Comparison of ENCODE assay signal across 17 mouse cellular contexts in genomic region chr14:31191936-31192335, GRCm38 (mm10). TPM values are rescaled to one million over a fixed set of nuclear protein-coding genes. Genes with fewer than 3 reads are reported as not detected.
DNase-seq lines count a peak whose midpoint lies in the region; ATAC-seq and TF ChIP-seq lines count a peak whose summit lies in the region.
"Had no signal": no experiment of that assay in that cellular context is flagged by ENCODE, and none has a peak within 500 bp of the region (broad histone marks: within the 10 kb centered on the region; RNA-seq: fewer than 3 reads in every experiment).

No protein-coding gene starts in this region.

- no peak for TF ChIP-seq POLR2A in myocyte (IDR thresholded peaks at IDR 0.05; ENCODE audit: insufficient read length, low read depth)

- no peak for TF ChIP-seq CTCF in lung, postnatal 0 days (IDR thresholded peaks at IDR 0.05)

- peaks cover 23% of the 10 kb centered on the region; the same call in 1 of the 2 replicates for H3K4me1 ChIP-seq in lung, postnatal 0 days (ENCODE audit: insufficient read depth, low read depth, low read length)

- H3K79me2 ChIP-seq in myocyte (ENCODE audit: control insufficient read depth, insufficient read depth) = peaks cover 46% of the 10 kb centered on the region

- DNase-seq in cerebellum, postnatal 14 days = peak; percentile 69 to 73
- DNase-seq in cerebellum, adult 11 months = no peak
- DNase-seq in heart, postnatal 4 days = peak; percentile 54
- DNase-seq in heart, adult 11 months = no peak
- peak; percentile 39 for DNase-seq in lung, postnatal 0 days (ENCODE audit: low spot score)
- no peak for DNase-seq in lung, postnatal 10 days
- DNase-seq in thymus, postnatal 10 days (ENCODE audit: low spot score in 2 of 2) = no peak
- DNase-seq: gastrocnemius, postnatal 36 days; kidney, adult 2 months; kidney, postnatal 14 days; thymus, postnatal 36 days had no signal

- H3K4me3 ChIP-seq in lung, postnatal 0 days (ENCODE audit: low read depth, low read length) = no peak overlapping the region
- H3K4me3 ChIP-seq in myocyte = no peak overlapping the region
- H3K4me3 ChIP-seq: forebrain, embryonic 15.5 days; limb, embryonic 15.5 days; midbrain, embryonic 13.5 days had no signal

- 33% methylated on average over 2 of the region's 2 CpGs for WGBS in lung, postnatal 0 days

- no peaks in the 10 kb centered on the region for H3K9me3 ChIP-seq in lung, postnatal 0 days (ENCODE audit: low read length)
- H3K9me3 ChIP-seq: forebrain, embryonic 15.5 days; limb, embryonic 15.5 days; midbrain, embryonic 13.5 days had no signal

- ATAC-seq in lung, postnatal 0 days = no peak
- ATAC-seq: forebrain, embryonic 15.5 days; hindbrain, embryonic 16.5 days; midbrain, embryonic 13.5 days had no signal

- peaks cover 38% of the 10 kb centered on the region for H3K36me3 ChIP-seq in lung, postnatal 0 days (ENCODE audit: insufficient read depth, low read length)
- peaks cover 79% of the 10 kb centered on the region for H3K36me3 ChIP-seq in myocyte (ENCODE audit: control insufficient read depth, insufficient read depth)

- no peak overlapping the region for H3K27ac ChIP-seq in lung, postnatal 0 days (ENCODE audit: low read length)
- H3K27ac ChIP-seq: forebrain, embryonic 15.5 days; limb, embryonic 15.5 days; midbrain, embryonic 13.5 days had no signal

- H3ac ChIP-seq in myocyte (ENCODE audit: control insufficient read depth, insufficient read length) = no peak overlapping the region

- TF ChIP-seq EP300 in lung, postnatal 0 days (IDR thresholded peaks at IDR 0.05) = no peak

- no peak overlapping the region for H3K4me2 ChIP-seq in lung, postnatal 0 days (replicated peaks; ENCODE audit: low read depth, low read length)
- H3K4me2 ChIP-seq in myocyte (ENCODE audit: low read depth) = no peak overlapping the region
- H3K4me2 ChIP-seq: forebrain, embryonic 15.5 days; limb, embryonic 15.5 days; midbrain, embryonic 13.5 days had no signal

- H3K27me3 ChIP-seq in lung, postnatal 0 days (replicated peaks; ENCODE audit: insufficient read depth, low read length) = no peaks in the 10 kb centered on the region
- H3K27me3 ChIP-seq in myocyte (ENCODE audit: control insufficient read depth, insufficient read depth, insufficient read length) = no peaks in the 10 kb centered on the region
- H3K27me3 ChIP-seq: forebrain, embryonic 15.5 days; limb, embryonic 15.5 days; midbrain, embryonic 13.5 days had no signal

- no peak overlapping the region for H3K9ac ChIP-seq in lung, postnatal 0 days (replicated peaks; ENCODE audit: low read depth)
- H3K9ac ChIP-seq: forebrain, embryonic 15.5 days; limb, embryonic 15.5 days; midbrain, embryonic 13.5 days had no signal

TF ChIP-seq in myocyte, 11 proteins besides CTCF, POLR2A, EP300 and RAD21:
- TF ChIP-seq E2F4 (IDR thresholded peaks at IDR 0.05; ENCODE audit: insufficient read depth) (no peak), TCF12 (IDR thresholded peaks at IDR 0.05; ENCODE audit: insufficient read depth, poor library complexity, severe bottlenecking) (no peak), MAX (IDR thresholded peaks at IDR 0.05; ENCODE audit: low read depth) (no peak), USF1 (IDR thresholded peaks at IDR 0.05; ENCODE audit: low read depth) (no peak), TCF3 (IDR thresholded peaks at IDR 0.05; ENCODE audit: insufficient read length, low read depth) (no peak), SRF (IDR thresholded peaks at IDR 0.05; ENCODE audit: control insufficient read depth, insufficient read length, low read depth) (no peak), CEBPB (IDR thresholded peaks at IDR 0.05; ENCODE audit: insufficient read depth, poor library complexity, severe bottlenecking) (0 out of 2 replicates have a peak, but pooled peaks have one; percentile 12)

RNA-seq across cellular contexts. Expression of gene Tnnc1, which starts 16.2 kb away (rescaled TPM):
- total RNA-seq in heart, postnatal 4 days (2021) = 1,000 to 10,000 TPM; 5,292 to 5,773 TPM
- 77.2 and 87.2 TPM in 2 replicates for polyA plus RNA-seq in lung, postnatal 0 days (2015; fragmentation: Nextera tagmentation; extraction: Ambion mirVana)
- polyA plus RNA-seq in myocyte (2012; fragmentation: generic; extraction: Trizol) = 7,028 TPM
- total RNA-seq: neutrophil, adult 5-6 weeks had no signal

RNA-seq across cellular contexts. Expression of gene Stab1, which starts 23.5 kb away (rescaled TPM):
- total RNA-seq in heart, postnatal 4 days (2021) = 10 to 100 TPM; 77.1 to 84.3 TPM
- 32.4 and 34.2 TPM in 2 replicates for polyA plus RNA-seq in lung, postnatal 0 days (2015; fragmentation: Nextera tagmentation; extraction: Ambion mirVana)
- polyA plus RNA-seq in myocyte (2012; fragmentation: generic; extraction: Trizol) = 0.46 TPM

RNA-seq across cellular contexts. Expression of gene Nisch, which starts 24.8 kb away (rescaled TPM):
- 100 to 1,000 TPM; 301 to 310 TPM for total RNA-seq in heart, postnatal 4 days (2021)
- 196 and 224 TPM in 2 replicates for polyA plus RNA-seq in lung, postnatal 0 days (2015; fragmentation: Nextera tagmentation; extraction: Ambion mirVana)
- 266 TPM for polyA plus RNA-seq in myocyte (2012; fragmentation: generic; extraction: Trizol)

RNA-seq across cellular contexts. Expression of gene Sema3g, which starts 25.7 kb away (rescaled TPM):
- 10 to 100 TPM in 1 of 2 experiments, 1 to 10 TPM in 1; 9.2 to 11.4 TPM for total RNA-seq in heart, postnatal 4 days (2021)
- 4.7 and 5.7 TPM in 2 replicates for polyA plus RNA-seq in lung, postnatal 0 days (2015; fragmentation: Nextera tagmentation; extraction: Ambion mirVana)
- 1.8 TPM for polyA plus RNA-seq in myocyte (2012; fragmentation: generic; extraction: Trizol)

RNA-seq across cellular contexts. Expression of gene Phf7, which starts 59.2 kb away (rescaled TPM):
- 1 to 10 TPM; 5.5 to 6.4 TPM for total RNA-seq in heart, postnatal 4 days (2021)
- 17.7 and 18.8 TPM in 2 replicates for polyA plus RNA-seq in lung, postnatal 0 days (2015; fragmentation: Nextera tagmentation; extraction: Ambion mirVana)
- 5.4 TPM for polyA plus RNA-seq in myocyte (2012; fragmentation: generic; extraction: Trizol)

Comparison
In these comparisons a context has a peak if more than half of its experiments do, and no peak if none do; other contexts are left out.
1. DNase-seq: peak in cerebellum, postnatal 14 days (2 of 2), heart, postnatal 4 days (single experiment) and lung, postnatal 0 days (single experiment); none in cerebellum, adult 11 months (single experiment), heart, adult 11 months (single experiment), lung, postnatal 10 days (single experiment) and thymus, postnatal 10 days (0 of 2).
2. RNA of gene Tnnc1, which starts 16.2 kb away (polyA plus RNA-seq): 7,028 TPM in myocyte (single experiment); 77.2 to 87.2 TPM in lung, postnatal 0 days; every median in the first group is over 10 times any median in the second.
3. RNA of gene Stab1, which starts 23.5 kb away (polyA plus RNA-seq): 32.4 to 34.2 TPM in lung, postnatal 0 days; 0.46 TPM in myocyte (single experiment); every median in the first group is over 10 times any median in the second.